Mouse (Mus musculus) testis, adult 2 months (tissue): ENCODE results near the gene Nipa1. TPM values are rescaled to one million over a fixed set of nuclear protein-coding genes. Genes with fewer than 3 reads are reported as not detected.
A peak's percentile ranks its signal among the peaks of the same experiment; 100 is the strongest.

Experiments used
- H3K27ac ChIP-seq: fragments of 200-500 bp; 2 replicates; pipeline ENCODE4 v1.5.1; 2012; ENCODE audit warnings: low read depth, low read length; ENCODE audit not compliant: control insufficient read depth, insufficient read depth
- H3K27me3 ChIP-seq: fragments of 200-500 bp; 2 replicates; pipeline ENCODE4 v1.6.1; 2012; ENCODE audit warnings: mild to moderate bottlenecking, low read length, moderate library complexity; ENCODE audit not compliant: control insufficient read depth, insufficient read depth
- H3K36me3 ChIP-seq: fragments of 200-500 bp; 2 replicates; pipeline ENCODE4 v1.6.1; 2012; ENCODE audit warnings: mild to moderate bottlenecking, low read length; ENCODE audit not compliant: control insufficient read depth, insufficient read depth
- H3K4me1 ChIP-seq: fragments of 200-500 bp; 2 replicates; pipeline ENCODE4 v1.6.1; 2012; ENCODE audit warnings: low read length; ENCODE audit not compliant: control insufficient read depth, insufficient read depth
- H3K4me3 ChIP-seq: fragments of 200-500 bp; 2 replicates; pipeline ENCODE4 v1.5.1; 2012; ENCODE audit warnings: low read depth, mild to moderate bottlenecking, low read length, moderate library complexity, mixed read lengths; ENCODE audit not compliant: control insufficient read depth
- CTCF ChIP-seq: fragments of 200-500 bp; IDR thresholded peaks from 2 replicates; pipeline ENCODE4 v1.5.1; 2012; ENCODE audit warnings: low read depth, mild to moderate bottlenecking, inconsistent platforms, low read length, moderate library complexity; ENCODE audit not compliant: control insufficient read depth, insufficient read depth, insufficient replicate concordance
- POLR2A ChIP-seq: fragments of 200-500 bp; IDR thresholded peaks from 2 replicates; pipeline ENCODE4 v1.6.1; 2012; ENCODE audit warnings: low read depth, mild to moderate bottlenecking, inconsistent platforms, low read length, moderate library complexity; ENCODE audit not compliant: control insufficient read depth
- polyA plus RNA-seq: library from polyadenylated mRNA; depleted of rRNA; stranded (reverse); fragments of >200 nt; gene quantifications from 2 replicates; pipeline ENCODE4 v1.2.3, GENCODE M21; 2012

Nipa1 gene
- polyA plus RNA-seq, 1 experiment: 0.93 TPM

DNA sequence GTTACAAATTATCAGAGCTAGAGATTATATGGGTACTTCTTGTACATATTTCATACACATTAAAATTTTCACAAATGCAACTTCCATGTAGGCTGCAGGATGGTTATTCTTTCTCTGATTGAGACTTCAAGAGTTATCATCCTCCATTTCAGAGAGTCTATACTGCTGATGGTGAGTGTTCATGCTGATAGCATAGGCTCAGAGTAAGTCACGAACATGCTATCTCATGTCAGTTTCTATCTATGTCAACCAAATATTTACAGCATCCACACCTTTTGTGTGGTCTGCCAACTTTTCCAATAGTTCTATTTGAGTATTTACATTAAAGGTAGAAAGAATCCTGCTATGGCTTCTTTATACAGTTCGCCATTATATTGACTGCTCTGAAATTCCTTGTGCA, 38.2 kb downstream of the Nipa1 start:
- Histone ChIP-seq H3K27ac (no peak overlapping the region), H3K4me3 (no peak overlapping the region), H3K36me3 (no peaks in the 10 kb centered on the region), H3K4me1 (no peaks in the 10 kb centered on the region), H3K27me3 (no peaks in the 10 kb centered on the region)
- no peak for TF ChIP-seq POLR2A
- TF ChIP-seq CTCF: no peak

DNA sequence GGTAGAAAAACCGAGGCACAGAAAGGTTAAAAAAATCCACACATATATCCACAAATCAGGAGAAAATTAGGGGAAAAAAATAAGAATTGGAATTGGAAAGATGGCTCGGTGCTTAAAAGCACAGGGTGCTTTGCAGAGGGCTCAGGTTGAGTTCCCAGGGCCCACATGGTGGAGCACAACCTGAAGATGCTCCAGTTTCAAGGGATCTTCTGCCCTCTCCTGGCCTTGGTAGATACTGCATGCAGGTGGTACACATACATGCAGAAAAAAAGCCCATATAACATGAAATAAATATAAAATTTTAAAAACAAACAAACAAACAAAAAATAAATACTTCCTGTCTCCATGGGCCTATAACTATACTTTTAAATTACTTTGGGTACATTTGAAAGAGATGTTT, 45.3 kb downstream of the Nipa1 start:
- Histone ChIP-seq H3K4me3 (no peak overlapping the region), H3K27ac (no peak overlapping the region), H3K4me1 (no peaks in the 10 kb centered on the region), H3K36me3 (no peaks in the 10 kb centered on the region), H3K27me3 (no peaks in the 10 kb centered on the region)
- TF ChIP-seq CTCF (no peak), POLR2A (no peak)

DNA sequence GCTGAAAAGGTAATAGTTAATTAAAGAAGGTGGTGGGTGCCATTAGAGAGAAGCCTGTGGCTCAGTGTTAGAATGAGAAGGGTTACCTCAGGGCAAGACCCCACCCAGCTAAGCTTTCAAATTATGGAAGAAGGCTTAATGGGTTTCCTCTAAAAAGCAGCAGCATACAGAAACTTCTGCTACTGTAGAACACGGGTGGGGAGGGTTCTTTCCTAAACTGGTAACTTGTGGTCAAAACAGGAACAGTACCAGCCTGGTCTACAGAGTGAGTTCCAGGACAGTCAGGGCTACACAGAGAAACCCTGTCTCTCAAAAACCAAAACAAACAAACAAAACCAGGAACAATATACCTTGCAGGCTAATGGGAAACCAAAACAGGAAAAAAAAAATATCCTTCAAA, 50.3 kb downstream of the Nipa1 start:
- peaks cover 2% of the 10 kb centered on the region; the same call in 1 of the 2 replicates for H3K4me1 ChIP-seq
- no peak overlapping the region for H3K27ac ChIP-seq
- no peak overlapping the region for H3K4me3 ChIP-seq
- H3K27me3 ChIP-seq: no peaks in the 10 kb centered on the region
- TF ChIP-seq CTCF (no peak), POLR2A (no peak)
- H3K36me3 ChIP-seq: no peaks in the 10 kb centered on the region

DNA sequence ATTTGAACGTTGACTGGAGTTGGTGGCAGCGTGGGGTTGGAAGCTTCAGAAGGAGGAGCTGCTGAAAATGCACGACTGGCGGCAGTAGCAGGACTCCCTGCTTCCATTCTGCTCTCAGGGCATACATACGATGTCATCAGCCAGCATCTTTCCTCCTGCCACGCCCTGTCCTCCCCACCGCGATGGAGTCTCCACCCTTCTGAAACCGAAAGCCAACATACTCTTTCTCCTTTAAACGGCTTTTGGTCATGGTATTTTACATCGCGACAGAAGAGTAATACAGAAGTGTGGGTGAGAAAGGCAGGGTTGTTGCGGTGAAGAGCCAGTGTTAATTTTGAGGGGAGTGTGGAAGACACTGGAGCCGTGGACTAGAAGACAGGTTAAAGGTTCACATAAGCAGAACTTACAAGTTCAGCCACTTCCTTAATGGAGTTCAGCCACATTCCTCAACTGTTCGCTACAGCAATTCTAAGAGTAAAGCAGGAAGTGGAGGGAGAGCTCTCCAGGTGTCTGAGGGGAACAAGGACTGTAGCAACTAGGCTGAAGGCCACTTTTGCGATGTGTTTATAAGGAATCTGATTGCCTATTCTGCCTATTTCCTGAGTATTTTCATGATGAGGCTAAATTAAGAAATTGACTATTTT, 51.4 kb downstream of the Nipa1 start:
- no peak for TF ChIP-seq POLR2A
- TF ChIP-seq CTCF: no peak
- no peak overlapping the region for H3K27ac ChIP-seq
- H3K36me3 ChIP-seq: no peaks in the 10 kb centered on the region
- no peaks in the 10 kb centered on the region for H3K27me3 ChIP-seq
- H3K4me1 ChIP-seq: peaks cover 2% of the 10 kb centered on the region; the same call in 1 of the 2 replicates
- no peak overlapping the region for H3K4me3 ChIP-seq

DNA sequence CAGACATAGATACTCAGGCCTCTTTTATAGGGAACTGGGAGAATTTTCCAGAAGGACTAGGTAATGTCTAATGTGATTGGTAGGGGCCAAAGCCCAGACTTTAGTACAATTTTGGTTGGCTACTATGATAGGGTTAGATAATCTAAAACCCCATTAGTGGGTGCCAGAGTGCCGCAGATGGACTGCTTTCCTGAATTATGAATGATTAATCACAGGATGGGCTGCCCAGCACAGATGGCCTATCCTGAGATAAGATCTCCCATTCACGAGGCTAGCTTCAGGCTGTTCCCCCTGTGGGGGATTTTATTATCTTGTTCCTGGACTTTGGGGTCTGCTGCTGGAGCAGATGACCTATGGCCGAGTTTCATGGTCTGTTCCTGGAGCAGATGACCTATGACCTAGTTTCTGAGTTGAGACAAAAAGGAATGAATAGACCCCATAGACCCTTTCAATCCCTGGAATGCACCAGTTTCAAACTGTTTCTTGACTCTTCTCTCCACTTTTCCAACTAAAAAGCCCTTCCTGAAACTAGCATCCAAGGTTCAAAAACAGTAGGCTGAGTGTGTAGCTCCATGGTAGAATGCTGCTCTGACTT, 52.8 kb downstream of the Nipa1 start:
- H3K27ac ChIP-seq: no peak overlapping the region
- H3K4me1 ChIP-seq: peaks cover 2% of the 10 kb centered on the region; the same call in 1 of the 2 replicates
- TF ChIP-seq CTCF: no peak
- no peak for TF ChIP-seq POLR2A
- no peaks in the 10 kb centered on the region for H3K27me3 ChIP-seq
- no peaks in the 10 kb centered on the region for H3K36me3 ChIP-seq
- no peak overlapping the region for H3K4me3 ChIP-seq

DNA sequence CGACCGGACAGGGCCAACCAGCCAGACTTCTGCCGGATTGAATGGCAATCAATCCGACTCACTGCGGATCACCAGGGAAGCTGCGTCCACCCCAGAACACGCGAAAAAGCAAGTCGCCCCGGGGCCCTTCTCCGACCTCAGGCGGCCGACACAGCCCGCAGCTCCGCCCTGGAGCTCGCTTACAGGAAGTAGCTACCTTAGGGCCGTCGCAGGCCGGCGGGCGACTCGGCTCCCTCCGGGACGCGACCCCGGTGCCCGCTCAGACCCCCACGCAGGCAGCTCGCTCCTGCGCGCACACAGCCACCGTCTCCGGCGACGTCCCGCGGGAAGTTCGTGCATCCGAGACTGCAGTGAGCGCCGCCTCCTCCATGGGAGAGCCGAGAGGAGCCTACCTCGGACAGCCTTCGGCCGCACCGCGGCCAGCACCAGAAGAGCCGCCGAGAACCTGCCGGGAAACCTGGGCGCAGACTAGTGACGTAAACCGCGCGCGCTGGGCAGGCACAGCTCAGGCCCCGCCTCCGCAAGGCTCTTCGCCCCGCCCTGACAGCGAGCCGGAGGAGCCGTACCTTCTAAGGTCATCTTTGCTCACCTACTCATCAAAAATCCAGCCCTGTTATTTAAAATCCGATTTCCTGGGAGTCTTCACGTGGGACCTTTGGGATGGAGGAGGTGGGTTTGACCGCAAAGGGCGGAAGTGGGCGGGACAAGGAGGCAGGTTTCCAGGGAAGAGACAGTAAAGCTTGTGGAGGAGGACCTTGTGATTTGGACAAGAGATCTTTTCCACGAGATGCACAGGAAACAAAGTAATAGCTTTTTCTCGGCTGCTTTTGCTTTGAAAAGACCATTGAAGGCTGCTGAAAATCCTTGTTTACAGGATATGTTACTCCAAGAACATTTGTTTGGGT, 57.5 kb downstream of the Nipa1 start, which contains the start of gene Nipa2:
Gene Nipa2, minus strand, starts transcription at position 473 of the 905 bp plus-strand sequence.
- Histone ChIP-seq H3K27me3 (no peaks in the 10 kb centered on the region), H3K27ac (peak within 1 kb of the TSS; percentile 82), H3K4me1 (no peaks in the 10 kb centered on the region), H3K36me3 (no peaks in the 10 kb centered on the region), H3K4me3 (peak within 1 kb of the TSS; percentile 88)
- peak; percentile 92 for TF ChIP-seq POLR2A
- no peak for TF ChIP-seq CTCF

DNA sequence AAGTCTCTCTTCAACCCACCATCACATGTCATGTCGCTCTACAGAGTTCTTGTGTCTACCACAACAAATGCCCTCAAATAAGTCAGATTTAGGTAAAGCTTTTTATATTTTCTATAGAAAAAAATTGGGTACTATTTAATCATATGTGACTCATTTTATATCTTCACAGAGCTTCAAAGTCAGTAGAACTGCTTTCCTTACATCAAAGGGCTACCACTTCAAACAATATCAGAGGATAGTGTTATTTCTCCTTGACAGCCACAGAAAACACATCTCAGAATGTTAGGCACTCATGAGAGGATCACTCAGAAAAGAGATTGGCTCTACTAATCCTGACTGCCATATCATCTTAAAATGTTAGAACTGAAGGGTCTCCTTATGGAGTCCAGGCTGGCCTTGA, 59.2 kb downstream of the Nipa1 start:
- H3K27ac ChIP-seq: no peak overlapping the region
- TF ChIP-seq POLR2A (no peak), CTCF (no peak)
- no peaks in the 10 kb centered on the region for H3K27me3 ChIP-seq
- H3K4me1 ChIP-seq: no peaks in the 10 kb centered on the region
- H3K4me3 ChIP-seq: no peak overlapping the region
- no peaks in the 10 kb centered on the region for H3K36me3 ChIP-seq
